Mouse (Mus musculus): ENCODE measurements around the gene Ccnt2. TPM values are rescaled to one million over a fixed set of nuclear protein-coding genes. Genes with fewer than 3 reads are reported as not detected.

The Ccnt2 gene
- 15.6 and 17.2 TPM in 2 replicates for polyA plus RNA-seq (2012; ENCODE audit: low replicate concordance)

GRCm38 (mm10) chr1:127773803-127774500 is at the start of gene Ccnt2:
Ccnt2 (plus strand) TSS chr1:127774164.

GRCm38 (mm10) chr1:127729096-127729495 is 44.9 kb upstream of the Ccnt2 start, which contains the start of gene Acmsd:
Acmsd (plus strand) TSS chr1:127729413.

GRCm38 (mm10) chr1:127854486-127855222 is 80.7 kb downstream of the Ccnt2 start, which contains the start of gene Map3k19:
Map3k19 (minus strand) TSS chr1:127855031.

Other genes with a start within 250 kb of the Ccnt2 start
- 0.61 and 1.9 TPM in 2 replicates for gene Tmem163, start 94.6 kb upstream of the Ccnt2 start, polyA plus RNA-seq (2012; ENCODE audit: low replicate concordance)
- gene Acmsd, start 44.8 kb upstream of the Ccnt2 start, polyA plus RNA-seq (2012; ENCODE audit: low replicate concordance): 0.56 and 1.4 TPM in 2 replicates
- gene Map3k19, start 80.9 kb downstream of the Ccnt2 start, polyA plus RNA-seq (2012; ENCODE audit: low replicate concordance): not detected in 2 replicates
- 31.3 and 33.1 TPM in 2 replicates for gene Rab3gap1, start 94.6 kb downstream of the Ccnt2 start, polyA plus RNA-seq (2012; ENCODE audit: low replicate concordance)